In genomic region chr9:20943911-20944310, GRCm38 (mm10) we compare ENCODE assay signal across 9 mouse cellular contexts. TPM values are rescaled to one million over a fixed set of nuclear protein-coding genes. Genes with fewer than 3 reads are reported as not detected.
DNase-seq lines count a peak whose midpoint lies in the region; ATAC-seq lines count a peak whose summit lies in the region.
"Had no signal": no experiment of that assay in that cellular context is flagged by ENCODE, and none has a peak within 500 bp of the region (broad histone marks: within the 10 kb centered on the region; RNA-seq: fewer than 3 reads in every experiment).

No protein-coding gene starts in this region.

- H3K4me3 ChIP-seq in forebrain, embryonic 10.5 days: no peak overlapping the region; the same call in 1 of the 2 replicates
- H3K4me3 ChIP-seq in forebrain, embryonic 15.5 days: no peak overlapping the region
- H3K4me3 ChIP-seq in midbrain, embryonic 13.5 days (replicated peaks): no peak overlapping the region
- H3K4me3 ChIP-seq in midbrain, embryonic 15.5 days: no peak overlapping the region
- H3K4me3 ChIP-seq in intestine, embryonic 16.5 days (ENCODE audit: low read length): no peak overlapping the region
- H3K4me3 ChIP-seq in stomach, embryonic 16.5 days (replicated peaks; ENCODE audit: low read length): no peak overlapping the region

- peaks cover 29% of the 10 kb centered on the region for H3K4me1 ChIP-seq in forebrain, embryonic 10.5 days
- peaks cover 9% of the 10 kb centered on the region for H3K4me1 ChIP-seq in forebrain, embryonic 15.5 days
- peaks cover 10% of the 10 kb centered on the region for H3K4me1 ChIP-seq in midbrain, embryonic 13.5 days (replicated peaks)
- H3K4me1 ChIP-seq in midbrain, embryonic 15.5 days: peaks cover 6% of the 10 kb centered on the region; the same call in 1 of the 2 replicates
- H3K4me1 ChIP-seq in intestine, embryonic 16.5 days (ENCODE audit: control insufficient read depth, insufficient read depth, low read length): peaks cover 26% of the 10 kb centered on the region
- H3K4me1 ChIP-seq in stomach, embryonic 16.5 days (ENCODE audit: control insufficient read depth, insufficient read depth, low read length): peaks cover 20% of the 10 kb centered on the region

- H3K9ac ChIP-seq in forebrain, embryonic 15.5 days (replicated peaks): no peak overlapping the region
- peak overlapping the region; percentile 39; the same call in 1 of the 2 replicates for H3K9ac ChIP-seq in midbrain, embryonic 13.5 days (replicated peaks)
- H3K9ac ChIP-seq in midbrain, embryonic 15.5 days: no peak overlapping the region
- peak overlapping the region; percentile 13; the same call in 1 of the 2 replicates for H3K9ac ChIP-seq in intestine, embryonic 16.5 days (ENCODE audit: low read depth, low read length)
- no peak overlapping the region; the same call in 1 of the 2 replicates for H3K9ac ChIP-seq in stomach, embryonic 16.5 days (ENCODE audit: low read length)

- 0 out of 2 replicates have a peak overlapping the region, but pooled peaks have one; percentile 40 for H3K27ac ChIP-seq in forebrain, embryonic 10.5 days
- no peak overlapping the region for H3K27ac ChIP-seq in forebrain, embryonic 15.5 days (replicated peaks)
- H3K27ac ChIP-seq in midbrain, embryonic 13.5 days: no peak overlapping the region
- H3K27ac ChIP-seq in midbrain, embryonic 15.5 days: no peak overlapping the region
- no peak overlapping the region for H3K27ac ChIP-seq in intestine, embryonic 16.5 days (ENCODE audit: low read length)
- peak overlapping the region; percentile 40 for H3K27ac ChIP-seq in stomach, embryonic 16.5 days (ENCODE audit: low read length)

- 14% methylated on average over 2 of the region's 2 CpGs for WGBS in forebrain, embryonic 10.5 days
- WGBS in forebrain, embryonic 15.5 days: 2% methylated on average over 2 of the region's 2 CpGs
- WGBS in midbrain, embryonic 13.5 days: 10% methylated on average over 2 of the region's 2 CpGs
- 5% methylated on average over 2 of the region's 2 CpGs for WGBS in midbrain, embryonic 15.5 days
- WGBS in intestine, embryonic 16.5 days: 15% methylated on average over 2 of the region's 2 CpGs
- 13% methylated on average over 2 of the region's 2 CpGs for WGBS in stomach, embryonic 16.5 days

- peaks cover 96% of the 10 kb centered on the region for H3K36me3 ChIP-seq in forebrain, embryonic 10.5 days (replicated peaks)
- peaks cover 27% of the 10 kb centered on the region for H3K36me3 ChIP-seq in forebrain, embryonic 15.5 days
- peaks cover 43% of the 10 kb centered on the region for H3K36me3 ChIP-seq in midbrain, embryonic 13.5 days
- peaks cover 23% of the 10 kb centered on the region for H3K36me3 ChIP-seq in midbrain, embryonic 15.5 days (replicated peaks)
- 0 out of 2 replicates have a peak, but pooled peaks cover 10% of the 10 kb centered on the region for H3K36me3 ChIP-seq in intestine, embryonic 16.5 days (ENCODE audit: control insufficient read depth, insufficient read depth, low read length)
- H3K36me3 ChIP-seq in stomach, embryonic 16.5 days (ENCODE audit: control insufficient read depth, insufficient read depth, low read length): peaks cover 26% of the 10 kb centered on the region

- ATAC-seq in forebrain, embryonic 15.5 days (replicated peaks): no peak
- ATAC-seq in midbrain, embryonic 13.5 days: no peak
- ATAC-seq in midbrain, embryonic 15.5 days (replicated peaks): no peak
- ATAC-seq in intestine, embryonic 16.5 days: peak; percentile 54
- no peak for ATAC-seq in stomach, embryonic 16.5 days (ENCODE audit: insufficient read depth, low FRiP score)

- H3K9me3 ChIP-seq in forebrain, embryonic 10.5 days: no peaks in the 10 kb centered on the region
- H3K9me3 ChIP-seq in forebrain, embryonic 15.5 days: no peaks in the 10 kb centered on the region
- no peaks in the 10 kb centered on the region for H3K9me3 ChIP-seq in midbrain, embryonic 13.5 days
- H3K9me3 ChIP-seq in midbrain, embryonic 15.5 days: no peaks in the 10 kb centered on the region
- H3K9me3 ChIP-seq in intestine, embryonic 16.5 days (ENCODE audit: control insufficient read depth, low read length): no peaks in the 10 kb centered on the region
- no peaks in the 10 kb centered on the region for H3K9me3 ChIP-seq in stomach, embryonic 16.5 days (replicated peaks; ENCODE audit: control insufficient read depth, low read length)

- peak; percentile 26 for DNase-seq in forebrain, embryonic 10.5 days (ENCODE audit: extremely low spot score, low spot score)
- no peak for DNase-seq in testis, postnatal 14 days (ENCODE audit: low spot score)
- DNase-seq in layer of hippocampus, postnatal 10 days (ENCODE audit: low spot score in 2 of 2): no peak
- DNase-seq: kidney, postnatal 25 days had no signal

- H3K4me2 ChIP-seq in forebrain, embryonic 15.5 days (replicated peaks): no peak overlapping the region
- H3K4me2 ChIP-seq in midbrain, embryonic 13.5 days (replicated peaks): no peak overlapping the region
- no peak overlapping the region for H3K4me2 ChIP-seq in midbrain, embryonic 15.5 days
- no peak overlapping the region for H3K4me2 ChIP-seq in intestine, embryonic 16.5 days (ENCODE audit: low read depth, low read length)
- H3K4me2 ChIP-seq in stomach, embryonic 16.5 days (ENCODE audit: low read depth, low read length): no peak overlapping the region

- H3K27me3 ChIP-seq in forebrain, embryonic 10.5 days (ENCODE audit: poor library complexity, severe bottlenecking): no peaks in the 10 kb centered on the region
- no peaks in the 10 kb centered on the region for H3K27me3 ChIP-seq in forebrain, embryonic 15.5 days
- H3K27me3 ChIP-seq in midbrain, embryonic 13.5 days: no peaks in the 10 kb centered on the region
- no peaks in the 10 kb centered on the region for H3K27me3 ChIP-seq in midbrain, embryonic 15.5 days (replicated peaks)
- no peaks in the 10 kb centered on the region for H3K27me3 ChIP-seq in intestine, embryonic 16.5 days (replicated peaks; ENCODE audit: control insufficient read depth, insufficient read depth, low read length)
- no peaks in the 10 kb centered on the region for H3K27me3 ChIP-seq in stomach, embryonic 16.5 days (ENCODE audit: control insufficient read depth, insufficient read depth, low read length)

RNA-seq across cellular contexts. Expression of gene Dnmt1, which starts 15.8 kb away (rescaled TPM):
- 171 and 174 TPM in 2 replicates for polyA plus RNA-seq in forebrain, embryonic 10.5 days (2016; fragmentation: Nextera tagmentation; extraction: Ambion mirVana)
- polyA plus RNA-seq in forebrain, embryonic 15.5 days (2015; fragmentation: Nextera tagmentation; extraction: Ambion mirVana): 80.0 and 84.6 TPM in 2 replicates
- 75.2 and 76.3 TPM in 2 replicates for polyA plus RNA-seq in midbrain, embryonic 13.5 days (2015; fragmentation: Nextera tagmentation; extraction: Ambion mirVana)
- 73.4 and 78.1 TPM in 2 replicates for polyA plus RNA-seq in midbrain, embryonic 15.5 days (2015; fragmentation: Nextera tagmentation; extraction: Ambion mirVana)
- polyA plus RNA-seq in intestine, embryonic 16.5 days (2015; fragmentation: Nextera tagmentation; extraction: Ambion mirVana): 56.3 and 56.9 TPM in 2 replicates
- 75.5 and 75.7 TPM in 2 replicates for polyA plus RNA-seq in stomach, embryonic 16.5 days (2015; fragmentation: Nextera tagmentation; extraction: Ambion mirVana)
- total RNA-seq in layer of hippocampus, postnatal 10 days (2021): 10 to 100 TPM; 47.4 to 52.1 TPM

RNA-seq across cellular contexts. Expression of gene S1pr2, which starts 32.7 kb away (rescaled TPM):
- polyA plus RNA-seq in forebrain, embryonic 10.5 days (2016; fragmentation: Nextera tagmentation; extraction: Ambion mirVana): 24.4 and 26.4 TPM in 2 replicates
- polyA plus RNA-seq in forebrain, embryonic 15.5 days (2015; fragmentation: Nextera tagmentation; extraction: Ambion mirVana): 6.9 and 7.5 TPM in 2 replicates
- 8.5 and 9.5 TPM in 2 replicates for polyA plus RNA-seq in midbrain, embryonic 13.5 days (2015; fragmentation: Nextera tagmentation; extraction: Ambion mirVana)
- polyA plus RNA-seq in midbrain, embryonic 15.5 days (2015; fragmentation: Nextera tagmentation; extraction: Ambion mirVana): 11.3 and 11.7 TPM in 2 replicates
- polyA plus RNA-seq in intestine, embryonic 16.5 days (2015; fragmentation: Nextera tagmentation; extraction: Ambion mirVana): 24.3 and 24.4 TPM in 2 replicates
- polyA plus RNA-seq in stomach, embryonic 16.5 days (2015; fragmentation: Nextera tagmentation; extraction: Ambion mirVana): 38.2 and 39.9 TPM in 2 replicates
- 1 to 10 TPM; 3.1 to 4.1 TPM for total RNA-seq in layer of hippocampus, postnatal 10 days (2021)

RNA-seq across cellular contexts. Expression of gene Eif3g, which starts 45.5 kb away (rescaled TPM):
- polyA plus RNA-seq in forebrain, embryonic 10.5 days (2016; fragmentation: Nextera tagmentation; extraction: Ambion mirVana): 425 and 433 TPM in 2 replicates
- 267 and 288 TPM in 2 replicates for polyA plus RNA-seq in forebrain, embryonic 15.5 days (2015; fragmentation: Nextera tagmentation; extraction: Ambion mirVana)
- 273 and 291 TPM in 2 replicates for polyA plus RNA-seq in midbrain, embryonic 13.5 days (2015; fragmentation: Nextera tagmentation; extraction: Ambion mirVana)
- polyA plus RNA-seq in midbrain, embryonic 15.5 days (2015; fragmentation: Nextera tagmentation; extraction: Ambion mirVana): 245 and 249 TPM in 2 replicates
- polyA plus RNA-seq in intestine, embryonic 16.5 days (2015; fragmentation: Nextera tagmentation; extraction: Ambion mirVana): 261 and 297 TPM in 2 replicates
- 272 and 293 TPM in 2 replicates for polyA plus RNA-seq in stomach, embryonic 16.5 days (2015; fragmentation: Nextera tagmentation; extraction: Ambion mirVana)
- 100 to 1,000 TPM; 137 to 144 TPM for total RNA-seq in layer of hippocampus, postnatal 10 days (2021)

RNA-seq across cellular contexts. Expression of gene Ppan, which starts 55.9 kb away (rescaled TPM):
- 107 and 108 TPM in 2 replicates for polyA plus RNA-seq in forebrain, embryonic 10.5 days (2016; fragmentation: Nextera tagmentation; extraction: Ambion mirVana)
- 57.1 and 59.0 TPM in 2 replicates for polyA plus RNA-seq in forebrain, embryonic 15.5 days (2015; fragmentation: Nextera tagmentation; extraction: Ambion mirVana)
- 49.2 and 49.5 TPM in 2 replicates for polyA plus RNA-seq in midbrain, embryonic 13.5 days (2015; fragmentation: Nextera tagmentation; extraction: Ambion mirVana)
- 49.1 and 50.5 TPM in 2 replicates for polyA plus RNA-seq in midbrain, embryonic 15.5 days (2015; fragmentation: Nextera tagmentation; extraction: Ambion mirVana)
- polyA plus RNA-seq in intestine, embryonic 16.5 days (2015; fragmentation: Nextera tagmentation; extraction: Ambion mirVana): 79.5 and 97.6 TPM in 2 replicates
- polyA plus RNA-seq in stomach, embryonic 16.5 days (2015; fragmentation: Nextera tagmentation; extraction: Ambion mirVana): 74.6 and 77.5 TPM in 2 replicates
- total RNA-seq in layer of hippocampus, postnatal 10 days (2021): 10 to 100 TPM; 28.9 to 35.8 TPM

RNA-seq across cellular contexts. Expression of gene Mrpl4, which starts 58.6 kb away (rescaled TPM):
- polyA plus RNA-seq in forebrain, embryonic 10.5 days (2016; fragmentation: Nextera tagmentation; extraction: Ambion mirVana): 152 and 154 TPM in 2 replicates
- polyA plus RNA-seq in forebrain, embryonic 15.5 days (2015; fragmentation: Nextera tagmentation; extraction: Ambion mirVana): 112 and 115 TPM in 2 replicates
- polyA plus RNA-seq in midbrain, embryonic 13.5 days (2015; fragmentation: Nextera tagmentation; extraction: Ambion mirVana): 98.1 and 102 TPM in 2 replicates
- 93.4 and 110 TPM in 2 replicates for polyA plus RNA-seq in midbrain, embryonic 15.5 days (2015; fragmentation: Nextera tagmentation; extraction: Ambion mirVana)
- polyA plus RNA-seq in intestine, embryonic 16.5 days (2015; fragmentation: Nextera tagmentation; extraction: Ambion mirVana): 165 and 181 TPM in 2 replicates
- polyA plus RNA-seq in stomach, embryonic 16.5 days (2015; fragmentation: Nextera tagmentation; extraction: Ambion mirVana): 131 and 141 TPM in 2 replicates
- 10 to 100 TPM; 47.2 to 54.4 TPM for total RNA-seq in layer of hippocampus, postnatal 10 days (2021)

Comparison
In these comparisons a context has a peak if more than half of its experiments do, and no peak if none do; other contexts are left out.
1. H3K27ac ChIP-seq: peak in forebrain, embryonic 10.5 days (single experiment) and stomach, embryonic 16.5 days (single experiment); none in forebrain, embryonic 15.5 days (single experiment), midbrain, embryonic 13.5 days (single experiment), midbrain, embryonic 15.5 days (single experiment) and intestine, embryonic 16.5 days (single experiment).
2. H3K9ac ChIP-seq: peak in midbrain, embryonic 13.5 days (single experiment) and intestine, embryonic 16.5 days (single experiment); none in forebrain, embryonic 15.5 days (single experiment), midbrain, embryonic 15.5 days (single experiment) and stomach, embryonic 16.5 days (single experiment).